Mouse (Mus musculus) midbrain, embryonic 13.5 days (tissue): ENCODE data around the gene Fgd6. TPM values are rescaled to one million over a fixed set of nuclear protein-coding genes. Genes with fewer than 3 reads are reported as not detected.

Experiments
- ATAC-seq: fragments of 200-750 bp; cut with Nextera tagmentation; 2 replicates; pipeline ENCODE4 v1.8.0; 2017; ENCODE audit warnings: mild to moderate bottlenecking, moderate TSS enrichment, moderate library complexity
- H3K27ac ChIP-seq: fragments of 300-500 bp; sonication (generic); 2 replicates; pipeline ENCODE4 v1.5.1; 2015; ENCODE audit warnings: inconsistent platforms, mild to moderate bottlenecking, moderate library complexity
- H3K27me3 ChIP-seq: fragments of 300-500 bp; sonication (generic); 2 replicates; pipeline ENCODE4 v1.6.1; 2015; ENCODE audit warnings: mild to moderate bottlenecking, inconsistent platforms
- H3K36me3 ChIP-seq: fragments of 300-500 bp; sonication (generic); 2 replicates; pipeline ENCODE4 v1.6.1; 2015; ENCODE audit warnings: mild to moderate bottlenecking, inconsistent platforms
- H3K4me1 ChIP-seq: fragments of 300-500 bp; sonication (generic); replicated peaks from 2 replicates; pipeline ENCODE4 v1.6.1; 2015; ENCODE audit warnings: inconsistent platforms
- H3K4me2 ChIP-seq: fragments of 300-500 bp; sonication (generic); replicated peaks from 2 replicates; pipeline ENCODE4 v1.6.1; 2015; ENCODE audit warnings: moderate library complexity, mild to moderate bottlenecking, inconsistent platforms
- H3K4me3 ChIP-seq: fragments of 300-500 bp; sonication (generic); replicated peaks from 2 replicates; pipeline ENCODE4 v1.5.1; 2015; ENCODE audit warnings: mild to moderate bottlenecking, inconsistent platforms
- H3K9ac ChIP-seq: fragments of 300-500 bp; sonication (generic); replicated peaks from 2 replicates; pipeline ENCODE4 v1.6.1; 2015; ENCODE audit warnings: mild to moderate bottlenecking, inconsistent platforms
- H3K9me3 ChIP-seq: fragments of 300-500 bp; sonication (generic); 2 replicates; pipeline ENCODE4 v1.6.1; 2016; ENCODE audit warnings: mild to moderate bottlenecking, inconsistent platforms
- WGBS: fragments of 180-500 bp; shearing (Covaris S2); methylation state at CpG from one replicate; pipeline ENCODE4 v1.1.7; 2015; 5-methylcytosine and 5-hydroxymethylcytosine counted together
- polyA plus RNA-seq: library from polyadenylated mRNA; unstranded; fragments of >200 nt; fragmentation: Nextera tagmentation; extraction: Ambion mirVana; gene quantifications from 2 replicates; pipeline ENCODE4 v1.2.1, GENCODE M21; 2015

Gene Fgd6
- polyA plus RNA-seq, 1 experiment from 2014 or later = 2.7 TPM

- no peak for ATAC-seq
- Histone ChIP-seq H3K27ac (0 out of 2 replicates have a peak overlapping the region, but pooled peaks have one; percentile 44), H3K9me3 (no peaks in the 10 kb centered on the region)
Measured at GRCm38 (mm10) chr10:94172137-94172536, 136.3 kb downstream of the Fgd6 start.

DNA sequence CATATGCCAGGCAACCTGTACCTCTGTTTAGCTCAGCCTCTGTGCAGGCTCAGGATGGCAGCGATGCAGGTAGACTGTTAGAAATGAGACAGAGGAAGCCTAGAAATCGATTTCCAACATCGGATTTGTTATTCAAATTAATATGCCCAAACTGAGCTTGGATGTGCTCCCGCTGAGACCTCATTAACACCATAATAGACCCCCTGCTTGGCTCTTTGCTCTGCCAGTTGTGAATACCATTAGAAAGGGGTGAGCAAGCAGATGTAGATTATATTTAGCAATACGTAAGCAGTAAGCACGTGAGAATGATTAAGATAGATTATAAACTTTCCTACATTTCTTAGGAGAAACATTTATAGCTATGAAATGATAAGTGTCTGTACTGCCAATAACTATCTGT lies 136.9 kb downstream of the Fgd6 start:
- Histone ChIP-seq H3K4me1 (peaks cover 24% of the 10 kb centered on the region), H3K27ac (0 out of 2 replicates have a peak overlapping the region, but pooled peaks have one; percentile 44), H3K9ac (no peak overlapping the region), H3K4me3 (no peak overlapping the region), H3K36me3 (peaks cover 45% of the 10 kb centered on the region), H3K4me2 (peak overlapping the region; percentile 25; the same call in 1 of the 2 replicates), H3K27me3 (no peaks in the 10 kb centered on the region), H3K9me3 (no peaks in the 10 kb centered on the region)
- no peak for ATAC-seq
- WGBS = 13% methylated on average over 6 of the region's 6 CpGs

More at GRCm38 (mm10) chr10:94172137-94172536, 136.3 kb downstream of the Fgd6 start:
- Histone ChIP-seq H3K27me3 (no peaks in the 10 kb centered on the region), H3K4me1 (peaks cover 24% of the 10 kb centered on the region), H3K4me2 (peak overlapping the region; percentile 23; the same call in 1 of the 2 replicates), H3K4me3 (0 out of 2 replicates have a peak overlapping the region, but pooled peaks have one; percentile 2), H3K36me3 (peaks cover 50% of the 10 kb centered on the region), H3K9ac (no peak overlapping the region)
- WGBS = 39% methylated on average over 11 of the region's 11 CpGs

DNA sequence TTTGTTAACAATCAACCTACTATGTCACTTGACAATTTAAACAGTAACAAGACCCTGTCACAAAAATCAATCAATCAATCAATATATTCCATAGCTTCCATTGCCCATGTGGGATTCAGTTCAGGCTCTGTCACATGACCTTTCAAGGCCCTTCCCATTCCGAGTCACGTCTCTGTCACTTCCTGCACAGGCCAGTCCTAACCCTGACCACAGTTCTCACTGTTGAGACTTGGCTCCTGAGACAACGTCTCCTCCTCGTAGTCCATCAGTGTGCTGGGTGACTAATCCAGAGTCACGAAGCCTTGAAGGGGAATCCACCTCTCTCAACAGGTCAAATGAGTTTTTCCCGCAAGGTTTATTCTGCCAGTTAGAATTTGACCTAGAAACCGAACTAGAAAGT lies 138.9 kb downstream of the Fgd6 start:
- H3K4me3 ChIP-seq = no peak overlapping the region
- no peak overlapping the region for H3K4me2 ChIP-seq
- ATAC-seq = no peak
- H3K36me3 ChIP-seq = peaks cover 29% of the 10 kb centered on the region
- H3K27me3 ChIP-seq = no peaks in the 10 kb centered on the region
- WGBS = 91% methylated on average over 7 of the region's 7 CpGs
- H3K27ac ChIP-seq = no peak overlapping the region
- H3K4me1 ChIP-seq = peaks cover 24% of the 10 kb centered on the region
- no peak overlapping the region for H3K9ac ChIP-seq
- H3K9me3 ChIP-seq = no peaks in the 10 kb centered on the region

DNA sequence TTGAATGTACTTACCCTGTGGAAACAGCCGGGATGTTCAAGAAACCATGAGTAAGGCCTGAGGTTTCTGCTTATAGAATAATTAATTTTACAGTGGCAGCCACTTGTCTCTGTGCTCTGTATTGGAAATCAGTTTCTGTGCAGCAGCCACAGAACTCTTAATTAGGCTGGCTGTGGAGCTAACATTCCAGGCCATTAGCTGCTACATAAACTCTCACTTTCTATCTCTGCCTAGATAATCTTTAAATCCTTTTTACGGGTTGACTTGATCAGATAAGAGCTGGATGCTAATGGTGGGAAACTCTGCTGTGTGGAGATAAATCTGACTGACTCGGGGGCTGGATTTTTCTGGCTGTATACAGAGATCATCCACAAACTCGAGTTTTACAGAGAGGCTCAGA lies 147.4 kb downstream of the Fgd6 start:
- Histone ChIP-seq H3K36me3 (peaks cover 31% of the 10 kb centered on the region), H3K9me3 (no peaks in the 10 kb centered on the region), H3K27me3 (no peaks in the 10 kb centered on the region), H3K4me1 (peaks cover 17% of the 10 kb centered on the region), H3K4me3 (no peak overlapping the region), H3K27ac (no peak overlapping the region), H3K9ac (no peak overlapping the region), H3K4me2 (no peak overlapping the region)
- no peak for ATAC-seq
- WGBS = 16% methylated on average over 4 of the region's 4 CpGs

Other genes starting within 250 kb of the Fgd6 start
- gene Usp44, start 204.4 kb upstream of the Fgd6 start, polyA plus RNA-seq = 1.9 and 2.1 TPM in 2 replicates
- gene Metap2, start 138.9 kb upstream of the Fgd6 start, polyA plus RNA-seq = 176 and 179 TPM in 2 replicates
- 66.4 and 69.9 TPM in 2 replicates for gene Vezt, start 184 bp upstream of the Fgd6 start, polyA plus RNA-seq
- 9.5 and 10.0 TPM in 2 replicates for gene Nr2c1, start 112.0 kb downstream of the Fgd6 start, polyA plus RNA-seq
- gene Ndufa12, start 162.7 kb downstream of the Fgd6 start, polyA plus RNA-seq = 352 and 366 TPM in 2 replicates